Comparison of ENCODE assay signal across 9 mouse cellular contexts in genomic region chr2:122146687-122147086, GRCm38 (mm10). TPM values are rescaled to one million over a fixed set of nuclear protein-coding genes. Genes with fewer than 3 reads are reported as not detected.
DNase-seq lines count a peak whose midpoint lies in the region; ATAC-seq and TF ChIP-seq lines count a peak whose summit lies in the region.
"Had no signal": no experiment of that assay in that cellular context is flagged by ENCODE, and none has a peak within 500 bp of the region (broad histone marks: within the 10 kb centered on the region; RNA-seq: fewer than 3 reads in every experiment).

No protein-coding gene starts in this region.

- no peak overlapping the region for H3K4me3 ChIP-seq in kidney, embryonic 14.5 days (ENCODE audit: low read length)
- peak overlapping the region; percentile 85 for H3K4me3 ChIP-seq in liver, postnatal 0 days (ENCODE audit: low read depth, low read length)

- no peaks in the 10 kb centered on the region for H3K9me3 ChIP-seq in kidney, embryonic 14.5 days (ENCODE audit: control insufficient read depth, low read length)
- no peaks in the 10 kb centered on the region for H3K9me3 ChIP-seq in liver, postnatal 0 days (ENCODE audit: low read length)

- ATAC-seq in kidney, embryonic 14.5 days (ENCODE audit: low FRiP score, low TSS enrichment): no peak
- peak; percentile 50 for ATAC-seq in granulocyte monocyte progenitor cell, adult 5-6 weeks (replicated peaks; ENCODE audit: poor library complexity, severe bottlenecking)
- ATAC-seq in liver, postnatal 0 days: no peak
- ATAC-seq in activated CD4-positive, CD25-positive, alpha-beta regulatory T cell, adult 4 months: no peak

- peaks cover 3% of the 10 kb centered on the region; the same call in 1 of the 2 replicates for H3K36me3 ChIP-seq in kidney, embryonic 14.5 days (ENCODE audit: control insufficient read depth, insufficient read depth, low read length)
- H3K36me3 ChIP-seq in liver, postnatal 0 days (replicated peaks; ENCODE audit: insufficient read depth, low read length): peaks cover 20% of the 10 kb centered on the region

- 0 out of 2 replicates have a peak, but pooled peaks cover 8% of the 10 kb centered on the region for H3K4me1 ChIP-seq in kidney, embryonic 14.5 days (ENCODE audit: control insufficient read depth, insufficient read depth, low read length)
- H3K4me1 ChIP-seq in liver, postnatal 0 days (ENCODE audit: insufficient read depth): peaks cover 43% of the 10 kb centered on the region

- no peak for TF ChIP-seq EP300 in liver, postnatal 0 days (IDR thresholded peaks at IDR 0.05; ENCODE audit: low read depth)

- H3K4me2 ChIP-seq in kidney, embryonic 14.5 days (replicated peaks; ENCODE audit: low read depth, low read length): no peak overlapping the region
- H3K4me2 ChIP-seq in liver, postnatal 0 days (ENCODE audit: low read depth, low read length): peak overlapping the region; percentile 79

- H3K27ac ChIP-seq in kidney, embryonic 14.5 days (ENCODE audit: low read depth, low read length): no peak overlapping the region
- H3K27ac ChIP-seq in liver, postnatal 0 days (ENCODE audit: low read depth): peak overlapping the region; percentile 83

- no peak for TF ChIP-seq CTCF in liver, postnatal 0 days (IDR thresholded peaks at IDR 0.05; ENCODE audit: low read depth)

- H3K27me3 ChIP-seq in kidney, embryonic 14.5 days (ENCODE audit: control insufficient read depth, insufficient read depth, low read length): no peaks in the 10 kb centered on the region
- H3K27me3 ChIP-seq in liver, postnatal 0 days (ENCODE audit: insufficient read depth, low read length): no peaks in the 10 kb centered on the region

- peak; percentile 14 for DNase-seq in kidney, adult 11 months
- DNase-seq in CD4-positive helper T cell, adult 2 months (ENCODE audit: low read depth, low spot score): peak; percentile 38
- peak; percentile 51 for DNase-seq in liver, postnatal 0 days
- no peak for DNase-seq in thymus, postnatal 10 days (ENCODE audit: low spot score in 2 of 2)
- DNase-seq in thymus, postnatal 25 days: no peak

- H3K9ac ChIP-seq in kidney, embryonic 14.5 days (ENCODE audit: low read depth, low read length): no peak overlapping the region
- H3K9ac ChIP-seq in liver, postnatal 0 days (replicated peaks): peak overlapping the region; percentile 3; the same call in 1 of the 2 replicates

- 77% methylated on average over 6 of the region's 6 CpGs for WGBS in kidney, embryonic 14.5 days
- 53% methylated on average over 6 of the region's 6 CpGs for WGBS in liver, postnatal 0 days (ENCODE audit: insufficient replicate concordance)

RNA-seq across cellular contexts. Expression of gene B2m, which starts 0.8 kb away (rescaled TPM):
- polyA plus RNA-seq in kidney, embryonic 14.5 days (2014; fragmentation: Nextera tagmentation; extraction: Ambion mirVana): 202 and 246 TPM in 2 replicates
- 1,957 and 2,269 TPM in 2 replicates for total RNA-seq in granulocyte monocyte progenitor cell, adult 5-6 weeks (2014; fragmentation: Nextera tagmentation)
- 1,824 and 1,957 TPM in 2 replicates for total RNA-seq in granulocyte monocyte progenitor cell, adult 5-6 weeks (2017)
- 1,317 and 1,377 TPM in 2 replicates for polyA plus RNA-seq in liver, postnatal 0 days (2015; fragmentation: Nextera tagmentation; extraction: Ambion mirVana)
- 1,000 to 10,000 TPM; 8,975 to 9,816 TPM for polyA plus RNA-seq in activated CD4-positive, CD25-positive, alpha-beta regulatory T cell, adult 4 months (2017; shearing (Covaris generic))

RNA-seq across cellular contexts. Expression of gene Trim69, which starts 13.8 kb away (rescaled TPM):
- not detected in 2 replicates for polyA plus RNA-seq in kidney, embryonic 14.5 days (2014; fragmentation: Nextera tagmentation; extraction: Ambion mirVana)
- total RNA-seq in granulocyte monocyte progenitor cell, adult 5-6 weeks (2014; fragmentation: Nextera tagmentation): 0.56 TPM in 1 of 2 replicates, not detected in the other
- not detected in 2 replicates for total RNA-seq in granulocyte monocyte progenitor cell, adult 5-6 weeks (2017)
- not detected in 2 replicates for polyA plus RNA-seq in liver, postnatal 0 days (2015; fragmentation: Nextera tagmentation; extraction: Ambion mirVana)
- polyA plus RNA-seq in activated CD4-positive, CD25-positive, alpha-beta regulatory T cell, adult 4 months (2017; shearing (Covaris generic)): under 1 TPM in 1 of 2 experiments, not detected in 1; 0.25 TPM

RNA-seq across cellular contexts. Expression of gene Spg11, which starts 28.5 kb away (rescaled TPM):
- polyA plus RNA-seq in kidney, embryonic 14.5 days (2014; fragmentation: Nextera tagmentation; extraction: Ambion mirVana): 6.0 and 12.8 TPM in 2 replicates
- 12.2 and 13.2 TPM in 2 replicates for total RNA-seq in granulocyte monocyte progenitor cell, adult 5-6 weeks (2014; fragmentation: Nextera tagmentation)
- 10.7 and 12.5 TPM in 2 replicates for total RNA-seq in granulocyte monocyte progenitor cell, adult 5-6 weeks (2017)
- 1.6 and 2.2 TPM in 2 replicates for polyA plus RNA-seq in liver, postnatal 0 days (2015; fragmentation: Nextera tagmentation; extraction: Ambion mirVana)
- 1 to 10 TPM; 5.5 to 5.8 TPM for polyA plus RNA-seq in activated CD4-positive, CD25-positive, alpha-beta regulatory T cell, adult 4 months (2017; shearing (Covaris generic))

RNA-seq across cellular contexts. Expression of gene Patl2, which starts 39.3 kb away (rescaled TPM):
- polyA plus RNA-seq in kidney, embryonic 14.5 days (2014; fragmentation: Nextera tagmentation; extraction: Ambion mirVana): not detected in 2 replicates
- not detected in 2 replicates for total RNA-seq in granulocyte monocyte progenitor cell, adult 5-6 weeks (2014; fragmentation: Nextera tagmentation)
- total RNA-seq in granulocyte monocyte progenitor cell, adult 5-6 weeks (2017): not detected in 2 replicates
- 0.14 and 0.18 TPM in 2 replicates for polyA plus RNA-seq in liver, postnatal 0 days (2015; fragmentation: Nextera tagmentation; extraction: Ambion mirVana)
- under 1 TPM; 0.38 to 0.90 TPM for polyA plus RNA-seq in activated CD4-positive, CD25-positive, alpha-beta regulatory T cell, adult 4 months (2017; shearing (Covaris generic))

RNA-seq across cellular contexts. Expression of gene Terb2, which starts 39.4 kb away (rescaled TPM):
- polyA plus RNA-seq in kidney, embryonic 14.5 days (2014; fragmentation: Nextera tagmentation; extraction: Ambion mirVana): not detected in 2 replicates
- not detected in 2 replicates for total RNA-seq in granulocyte monocyte progenitor cell, adult 5-6 weeks (2014; fragmentation: Nextera tagmentation)
- not detected in 2 replicates for total RNA-seq in granulocyte monocyte progenitor cell, adult 5-6 weeks (2017)
- polyA plus RNA-seq in liver, postnatal 0 days (2015; fragmentation: Nextera tagmentation; extraction: Ambion mirVana): not detected in 2 replicates
- polyA plus RNA-seq in activated CD4-positive, CD25-positive, alpha-beta regulatory T cell, adult 4 months (2017; shearing (Covaris generic)): not detected
- polyA plus RNA-seq: gonadal fat pad, adult 2 months had no signal

Comparison
In these comparisons a context has a peak if more than half of its experiments do, and no peak if none do; other contexts are left out.
1. DNase-seq: peak in kidney, adult 11 months (single experiment), CD4-positive helper T cell, adult 2 months (single experiment) and liver, postnatal 0 days (single experiment); none in thymus, postnatal 10 days (0 of 2) and thymus, postnatal 25 days (single experiment).